Mouse (Mus musculus): Measurements from ENCODE around the gene Oser1. TPM values are rescaled to one million over a fixed set of nuclear protein-coding genes. Genes with fewer than 3 reads are reported as not detected.

Oser1 gene
- total and polyA plus RNA-seq, 3 experiments = 29.0 to 44.9 (median 38.1) TPM

DNA sequence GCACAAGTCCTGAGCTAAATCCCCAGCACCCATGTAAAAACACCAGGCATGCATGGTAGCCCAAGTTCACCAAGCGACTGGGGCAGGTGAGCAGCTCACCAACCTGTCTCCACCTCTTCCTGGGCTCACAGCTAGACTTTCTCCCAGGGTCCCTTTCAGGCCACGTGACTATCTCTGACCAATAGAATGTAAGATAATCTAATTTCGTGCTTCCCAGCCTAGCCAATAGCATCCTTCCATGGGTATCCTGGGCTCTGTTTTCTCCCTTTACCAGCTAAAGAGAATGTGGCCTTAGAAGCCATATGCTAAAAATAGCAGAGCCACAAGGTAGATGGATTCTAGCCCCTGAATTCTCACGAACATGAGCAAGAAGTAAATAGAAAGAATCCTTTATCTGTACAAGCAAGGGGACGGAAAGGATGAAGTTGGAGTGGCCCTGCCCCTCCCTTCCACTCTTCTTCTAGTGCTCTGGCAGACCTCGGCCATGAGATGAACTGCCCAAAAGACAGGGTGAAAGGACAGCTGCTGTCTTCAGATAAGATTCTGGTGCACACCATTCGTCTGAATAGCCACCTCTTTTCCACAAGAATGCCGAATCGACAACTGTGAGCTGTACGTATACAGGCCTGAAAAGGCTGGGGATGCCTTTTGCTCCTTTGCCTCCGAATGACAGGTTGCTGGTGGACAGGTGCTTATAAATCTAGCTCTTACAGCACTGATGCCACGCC is 68.2 kb downstream of the Oser1 start:
- Histone ChIP-seq H3K9ac (ENCODE audit: insufficient read depth, low read depth) (no peak overlapping the region), H3K4me2 (ENCODE audit: insufficient read depth, low read depth, poor library complexity, severe bottlenecking) (no peak overlapping the region), H3K36me3 (replicated peaks in 1 of 2; ENCODE audit: control insufficient read depth in 1 of 2, insufficient read depth in 1 of 2, low read length in 1 of 2) (no peaks in the 10 kb centered on the region), H3K79me2 (replicated peaks; ENCODE audit: control insufficient read depth, extremely low read depth, insufficient read depth, poor library complexity, severe bottlenecking) (no peaks in the 10 kb centered on the region), H3K27ac (ENCODE audit: insufficient read depth, low read depth) (no peak overlapping the region), H3K4me1 (ENCODE audit: control insufficient read depth in 1 of 2, insufficient read depth in 2 of 2) (peaks cover 0 to 3% of the 10 kb centered on the region in 2 experiments; a peak in 1 of 4 replicates), H3K9me3 (replicated peaks; ENCODE audit: low read length) (no peaks in the 10 kb centered on the region), H3K4me3 (replicated peaks in 1 of 3; ENCODE audit: low read depth in 2 of 3, low read length in 2 of 3, poor library complexity in 1 of 3) (no peak overlapping the region), H3K27me3 (replicated peaks) (peaks cover 86% of the 10 kb centered on the region)
- dilution Hi-C loops (cut with MboI; ENCODE audit: extremely low pct_ligation_motif_present, extremely low pct_unique_long_range_greater_than_20kb, low sequenced_read_pairs) = no loop called here
- TF ChIP-seq USF1 (IDR thresholded peaks at IDR 0.05; ENCODE audit: low read depth, low read length) = peak; percentile 55
- peak; percentile 52 for TF ChIP-seq USF2 (conservative IDR thresholded peaks at IDR 0.05; ENCODE audit: low read depth, low read length)
- peak; percentile 30; the same call in 1 of the 2 replicates for TF ChIP-seq MAX (IDR thresholded peaks at IDR 0.05; ENCODE audit: low read length)
- TF ChIP-seq KAT2A (IDR thresholded peaks at IDR 0.05; ENCODE audit: insufficient replicate concordance, low read length) = no peak
- in situ Hi-C loops (cut with MboI; ENCODE audit: low pct_ligation_motif_present, low pct_unique_long_range_greater_than_20kb, low sequenced_read_pairs) = no loop called here
- no peak for DNase-seq (ENCODE audit: extremely low read depth)

Other genes with a start within 250 kb of the Oser1 start
- gene Tox2, start 221.6 kb downstream of the Oser1 start, total RNA-seq (2012; rRNA removed) = not detected in 2 replicates
- not detected in 2 replicates for gene Tox2, start 221.6 kb downstream of the Oser1 start, total RNA-seq (2014; rRNA removed)
- not detected in 2 replicates for gene Tox2, start 221.6 kb downstream of the Oser1 start, polyA plus RNA-seq (2012; ENCODE audit: insufficient read length, low read depth)
- gene Jph2, start 26.7 kb downstream of the Oser1 start, total RNA-seq (2012; rRNA removed) = not detected in 2 replicates
- gene Jph2, start 26.7 kb downstream of the Oser1 start, total RNA-seq (2014; rRNA removed) = not detected in 2 replicates
- gene Jph2, start 26.7 kb downstream of the Oser1 start, polyA plus RNA-seq (2012; ENCODE audit: insufficient read length, low read depth) = not detected in 2 replicates
- gene Gdap1l1, start 13.8 kb upstream of the Oser1 start, total RNA-seq (2012; rRNA removed) = not detected in 2 replicates
- not detected in 2 replicates for gene Gdap1l1, start 13.8 kb upstream of the Oser1 start, total RNA-seq (2014; rRNA removed)
- gene Gdap1l1, start 13.8 kb upstream of the Oser1 start, polyA plus RNA-seq (2012; ENCODE audit: insufficient read length, low read depth) = not detected in 2 replicates
- gene Fitm2, start 47.9 kb upstream of the Oser1 start, total RNA-seq (2012; rRNA removed) = 5.5 and 6.0 TPM in 2 replicates
- gene Fitm2, start 47.9 kb upstream of the Oser1 start, total RNA-seq (2014; rRNA removed) = 4.9 and 5.0 TPM in 2 replicates
- 3.5 and 3.9 TPM in 2 replicates for gene Fitm2, start 47.9 kb upstream of the Oser1 start, polyA plus RNA-seq (2012; ENCODE audit: insufficient read length, low read depth)
- gene R3hdml, start 67.6 kb upstream of the Oser1 start, total RNA-seq (2012; rRNA removed) = not detected in 2 replicates
- gene R3hdml, start 67.6 kb upstream of the Oser1 start, total RNA-seq (2014; rRNA removed) = not detected in 2 replicates
- gene R3hdml, start 67.6 kb upstream of the Oser1 start, polyA plus RNA-seq (2012; ENCODE audit: insufficient read length, low read depth) = not detected in 2 replicates
- not detected in 2 replicates for gene Hnf4a, start 82.1 kb upstream of the Oser1 start, total RNA-seq (2012; rRNA removed)
- not detected in 2 replicates for gene Hnf4a, start 82.1 kb upstream of the Oser1 start, total RNA-seq (2014; rRNA removed)
- not detected in 2 replicates for gene Hnf4a, start 82.1 kb upstream of the Oser1 start, polyA plus RNA-seq (2012; ENCODE audit: insufficient read length, low read depth)
- 25.7 and 26.2 TPM in 2 replicates for gene Ttpal, start 177.6 kb upstream of the Oser1 start, total RNA-seq (2012; rRNA removed)
- gene Ttpal, start 177.6 kb upstream of the Oser1 start, total RNA-seq (2014; rRNA removed) = 32.5 and 38.9 TPM in 2 replicates
- gene Ttpal, start 177.6 kb upstream of the Oser1 start, polyA plus RNA-seq (2012; ENCODE audit: insufficient read length, low read depth) = 17.3 and 21.9 TPM in 2 replicates
- gene Serinc3, start 220.4 kb upstream of the Oser1 start, total RNA-seq (2012; rRNA removed) = 345 and 358 TPM in 2 replicates
- gene Serinc3, start 220.4 kb upstream of the Oser1 start, total RNA-seq (2014; rRNA removed) = 411 and 467 TPM in 2 replicates
- gene Serinc3, start 220.4 kb upstream of the Oser1 start, polyA plus RNA-seq (2012; ENCODE audit: insufficient read length, low read depth) = 493 and 611 TPM in 2 replicates
- gene Pkig, start 233.7 kb upstream of the Oser1 start, total RNA-seq (2012; rRNA removed) = 225 and 253 TPM in 2 replicates
- gene Pkig, start 233.7 kb upstream of the Oser1 start, total RNA-seq (2014; rRNA removed) = 227 and 228 TPM in 2 replicates
- gene Pkig, start 233.7 kb upstream of the Oser1 start, polyA plus RNA-seq (2012; ENCODE audit: insufficient read length, low read depth) = 364 and 473 TPM in 2 replicates

Data from CH12.LX (cell line).